Comparison of ENCODE assay signal across 8 mouse cellular contexts in the genomic region with DNA sequence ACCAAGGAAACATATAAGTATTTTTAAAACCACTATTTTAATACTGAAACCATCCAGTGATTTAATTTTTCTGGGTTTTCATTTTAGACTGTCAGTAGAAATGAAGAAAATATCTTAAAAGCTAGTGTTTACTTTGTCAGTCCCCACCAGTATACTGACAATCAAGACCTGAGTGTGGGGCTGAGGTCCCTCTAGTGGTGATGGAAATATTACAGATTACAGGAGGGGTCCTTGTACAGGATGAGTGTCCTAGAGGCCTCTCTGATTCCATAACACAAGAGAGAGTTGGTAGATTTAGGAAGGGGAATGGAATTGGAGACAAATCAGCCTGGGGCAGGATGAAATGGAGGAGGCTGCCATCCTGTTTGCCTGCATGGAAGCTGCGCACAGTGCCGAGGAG.
A peak's percentile ranks its signal among the peaks of the same experiment; 100 is the strongest.
DNase-seq lines count a peak whose midpoint lies in the region; ATAC-seq and TF ChIP-seq lines count a peak whose summit lies in the region.
"Had no signal": no experiment of that assay in that cellular context is flagged by ENCODE, and none has a peak within 500 bp of the region (broad histone marks: within the 10 kb centered on the region; RNA-seq: fewer than 3 reads in every experiment).

No protein-coding gene starts in this region.

- H3K4me1 ChIP-seq in forebrain, embryonic 15.5 days = no peaks in the 10 kb centered on the region
- H3K4me1 ChIP-seq: limb, embryonic 15.5 days had no signal

- no peaks in the 10 kb centered on the region for H3K27me3 ChIP-seq in forebrain, embryonic 15.5 days
- H3K27me3 ChIP-seq: limb, embryonic 15.5 days had no signal

- peak; percentile 91 for TF ChIP-seq CTCF in layer of hippocampus, adult 2 months (conservative IDR thresholded peaks at IDR 0.05)

- H3K4me2 ChIP-seq in forebrain, embryonic 15.5 days (replicated peaks) = no peak overlapping the region
- H3K4me2 ChIP-seq: limb, embryonic 15.5 days had no signal

- 86% methylated on average over 2 of the region's 2 CpGs for WGBS in forebrain, embryonic 15.5 days

- ATAC-seq in forebrain, embryonic 15.5 days (replicated peaks) = peak; percentile 85
- ATAC-seq in megakaryocyte progenitor cell, adult 5-6 weeks (replicated peaks; ENCODE audit: poor library complexity) = peak; percentile 81

- peaks cover 3% of the 10 kb centered on the region; the same call in 1 of the 2 replicates for H3K36me3 ChIP-seq in forebrain, embryonic 15.5 days

- no peak overlapping the region for H3K27ac ChIP-seq in layer of hippocampus, adult 2 months
- H3K27ac ChIP-seq in forebrain, embryonic 15.5 days (replicated peaks) = no peak overlapping the region
- H3K27ac ChIP-seq: limb, embryonic 15.5 days had no signal

- no peak overlapping the region for H3K9ac ChIP-seq in forebrain, embryonic 15.5 days (replicated peaks)
- H3K9ac ChIP-seq: limb, embryonic 15.5 days had no signal

- peak in 1 of 2 experiments; percentile 43 for DNase-seq in layer of hippocampus, adult 2 months (ENCODE audit: low spot score in 2 of 2)
- DNase-seq in layer of hippocampus, postnatal 25 days (ENCODE audit: extremely low spot score in 1 of 2, low spot score in 1 of 2) = no peak
- DNase-seq in R1 (ENCODE audit: low read depth, low spot score) = peak; percentile 53
- DNase-seq in ovary, postnatal 14 days (ENCODE audit: low spot score) = no peak
- no peak for DNase-seq in cerebellum, postnatal 25 days

- no peak overlapping the region for H3K4me3 ChIP-seq in layer of hippocampus, adult 2 months
- H3K4me3 ChIP-seq in forebrain, embryonic 15.5 days = no peak overlapping the region
- H3K4me3 ChIP-seq: limb, embryonic 15.5 days had no signal

- no peaks in the 10 kb centered on the region for H3K9me3 ChIP-seq in forebrain, embryonic 15.5 days
- H3K9me3 ChIP-seq: limb, embryonic 15.5 days had no signal
